Mouse (Mus musculus) adrenal gland, adult 18-20 months (tissue): ENCODE results near the gene Snai1. TPM values are rescaled to one million over a fixed set of nuclear protein-coding genes. Genes with fewer than 3 reads are reported as not detected.

Experiments used
- DNase-seq, 2 experiments: peaks; one replicate each; pipeline ENCODE4 v3.0.0; 2021 to 2022; ENCODE audit warnings: low spot score in 2 of 2
- long read RNA-seq, 2 experiments: library from polyadenylated mRNA; stranded (forward); transcript quantifications; one replicate each; pipeline ENCODE4 v2.0.0; 2021
- total RNA-seq, 2 experiments: library from RNA; stranded (reverse); gene quantifications; 1 replicate in 1 of 2; 2 replicates in 1 of 2; pipeline ENCODE4 v1.2.3; 2021

Snai1 gene
- total RNA-seq, result 1 to 10 TPM; 6.3 to 8.8 TPM
- long read RNA-seq, experiment 1, result 0 reads
- long read RNA-seq, experiment 2, partial matches to known transcripts, result 1 of 4 reads
- long read RNA-seq, experiment 2, other reads (novel, unspliced or antisense), result 0 of 4 reads

GRCm38 (mm10) chr2:167537476-167538297 lies at the start of gene Snai1:
TSS of gene Snai1 (plus strand) at chr2:167538195.
- peak; percentile 92 to 96 for DNase-seq

GRCm38 (mm10) chr2:167490813-167491525 lies 47.0 kb upstream of the Snai1 start:
- DNase-seq, result no peak

- peak; percentile 53 to 55 for DNase-seq
Observed at GRCm38 (mm10) chr2:167491757-167492708, 46.0 kb upstream of the Snai1 start, which contains the start of gene Rnf114. TSS of gene Rnf114 (plus strand) at chr2:167492645.

GRCm38 (mm10) chr2:167492713-167493636 lies 45.0 kb upstream of the Snai1 start, which contains the start of gene Spata2:
TSS of gene Spata2 (minus strand) at chr2:167492887.
- peak; percentile 94 to 95 for DNase-seq

GRCm38 (mm10) chr2:167496437-167496836 lies 41.6 kb upstream of the Snai1 start:
- no peak for DNase-seq

- peak; percentile 49 to 54 for DNase-seq
Observed at GRCm38 (mm10) chr2:167497272-167497671, 40.7 kb upstream of the Snai1 start.

GRCm38 (mm10) chr2:167502554-167503252 lies 35.3 kb upstream of the Snai1 start:
- DNase-seq, result no peak

GRCm38 (mm10) chr2:167503253-167503895 lies 34.6 kb upstream of the Snai1 start:
- DNase-seq, result peak; percentile 87 to 89

- peak; percentile 64 to 66 for DNase-seq
Observed at GRCm38 (mm10) chr2:167503896-167504349, 34.1 kb upstream of the Snai1 start.

- no peak for DNase-seq
Observed at GRCm38 (mm10) chr2:167505127-167505526, 32.9 kb upstream of the Snai1 start.

- DNase-seq, result no peak
Observed at GRCm38 (mm10) chr2:167506546-167507260, 31.3 kb upstream of the Snai1 start.

- no peak for DNase-seq
Observed at GRCm38 (mm10) chr2:167507719-167508385, 30.1 kb upstream of the Snai1 start.

GRCm38 (mm10) chr2:167508569-167508968 lies 29.4 kb upstream of the Snai1 start:
- DNase-seq, result no peak

GRCm38 (mm10) chr2:167510485-167510884 lies 27.5 kb upstream of the Snai1 start:
- DNase-seq, result no peak

GRCm38 (mm10) chr2:167512365-167512764 lies 25.6 kb upstream of the Snai1 start:
- no peak for DNase-seq

GRCm38 (mm10) chr2:167512970-167513369 lies 25.0 kb upstream of the Snai1 start:
- no peak for DNase-seq

GRCm38 (mm10) chr2:167514641-167515040 lies 23.4 kb upstream of the Snai1 start:
- DNase-seq, result no peak
